Mouse (Mus musculus): ENCODE measurements at regions not wholly inside any gene's neighbourhood (a gene's known extent, or its start where the extent isn't known, plus 50 kb on each side); places are given as distances from the start of the nearest gene placed in this dataset.

DNA sequence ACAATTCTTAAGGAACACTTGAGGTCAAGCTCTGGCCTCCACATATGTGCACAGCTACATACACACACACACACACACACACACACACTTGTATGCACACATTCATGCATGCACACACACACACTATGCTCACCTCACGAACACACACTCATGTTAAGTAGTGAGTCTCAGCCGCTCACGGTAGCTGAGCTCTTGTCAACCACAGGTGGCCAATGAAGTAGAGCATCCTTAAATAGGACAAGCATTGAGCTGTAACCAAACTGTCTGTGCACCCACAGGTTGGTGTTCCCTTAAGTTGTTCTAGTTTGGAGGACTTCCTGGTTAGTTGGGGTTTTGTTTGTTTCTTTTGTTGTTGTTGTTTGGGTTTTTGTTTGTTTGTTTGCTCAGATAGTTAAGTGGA is 63.2 kb upstream of the Ppp2r5a start:
- no peak for TF ChIP-seq CTCF (IDR thresholded peaks at IDR 0.05; ENCODE audit: borderline replicate concordance, insufficient read depth, low read depth, low read length)
- TF ChIP-seq POLR2A (IDR thresholded peaks at IDR 0.05; ENCODE audit: borderline replicate concordance, insufficient read depth, low read length) = no peak
